Mouse (Mus musculus) embryonic fibroblast, embryonic 13.5 days (primary cell): ENCODE results near the gene Ntrk3. TPM values are rescaled to one million over a fixed set of nuclear protein-coding genes. Genes with fewer than 3 reads are reported as not detected.

ENCODE experiments used
- H3K27ac ChIP-seq: 2 replicates; pipeline ENCODE4 v1.5.1; 2012; ENCODE audit warnings: low read length, control low read depth, inconsistent platforms; ENCODE audit not compliant: insufficient read depth
- H3K4me1 ChIP-seq: 2 replicates; pipeline ENCODE4 v1.6.1; 2011; ENCODE audit warnings: low read length; ENCODE audit not compliant: control insufficient read depth, insufficient read depth
- H3K4me3 ChIP-seq: 2 replicates; pipeline ENCODE4 v1.5.1; 2011; ENCODE audit warnings: mild to moderate bottlenecking, control low read depth, low read length; ENCODE audit not compliant: insufficient read depth
- CTCF ChIP-seq: IDR thresholded peaks from 2 replicates; pipeline ENCODE4 v1.5.1; 2011; ENCODE audit warnings: mild to moderate bottlenecking, control low read depth, low read length, moderate library complexity, borderline replicate concordance; ENCODE audit not compliant: insufficient read depth
- POLR2A ChIP-seq: IDR thresholded peaks from 2 replicates; pipeline ENCODE4 v1.6.1; 2011; ENCODE audit warnings: low read depth, mild to moderate bottlenecking, control low read depth, low read length, moderate library complexity
- polyA plus RNA-seq: library from polyadenylated mRNA; stranded (reverse); fragments of >200 nt; gene quantifications from 2 replicates; pipeline ENCODE4 v1.2.4, GENCODE M21; 2011; ENCODE audit warnings: low read depth; ENCODE audit not compliant: missing spikeins, insufficient read length

Ntrk3 gene
- polyA plus RNA-seq, 1 experiment, result 6.0 TPM

DNA sequence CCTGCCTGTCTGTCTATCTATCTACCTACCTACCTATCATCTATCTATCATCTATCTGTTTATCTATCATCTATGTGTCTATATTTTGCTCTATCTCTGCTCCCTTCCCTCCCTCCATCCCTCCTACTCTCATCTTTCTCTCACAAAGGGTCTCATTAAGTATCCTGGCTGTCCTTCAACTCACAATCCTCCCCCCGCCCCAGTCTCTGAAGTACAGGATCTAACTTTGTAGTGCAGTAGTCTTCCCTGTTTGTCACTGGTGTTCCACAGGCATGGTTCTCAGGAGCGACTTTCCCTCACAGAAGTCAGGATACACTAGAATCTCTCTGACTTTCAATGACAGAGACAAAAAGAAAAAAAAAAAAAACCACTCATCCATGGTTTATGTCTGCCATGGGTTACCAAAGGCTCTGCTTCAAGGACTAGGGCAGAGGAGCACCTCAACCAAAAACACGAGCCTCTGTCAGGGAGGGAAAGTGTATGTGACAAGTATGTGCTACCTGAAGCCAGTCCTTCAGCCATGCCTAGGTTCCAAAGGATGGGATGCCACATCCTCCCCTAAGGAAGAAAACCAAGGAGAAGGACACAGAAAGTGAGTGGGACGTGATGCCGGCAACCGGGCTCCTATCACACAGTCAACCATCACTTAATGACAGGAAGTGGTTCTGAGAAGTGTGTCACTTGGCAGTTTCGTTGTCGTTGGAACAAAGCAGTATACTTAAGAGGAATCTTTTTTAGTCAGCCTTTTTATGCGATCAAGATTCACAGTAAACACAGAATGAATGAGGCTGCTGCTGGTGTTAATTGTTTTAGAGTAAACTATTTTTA is 16.6 kb downstream of the Ntrk3 start:
- TF ChIP-seq CTCF (no peak), POLR2A (no peak)
- Histone ChIP-seq H3K27ac (no peak overlapping the region), H3K4me3 (no peak overlapping the region), H3K4me1 (no peaks in the 10 kb centered on the region)

DNA sequence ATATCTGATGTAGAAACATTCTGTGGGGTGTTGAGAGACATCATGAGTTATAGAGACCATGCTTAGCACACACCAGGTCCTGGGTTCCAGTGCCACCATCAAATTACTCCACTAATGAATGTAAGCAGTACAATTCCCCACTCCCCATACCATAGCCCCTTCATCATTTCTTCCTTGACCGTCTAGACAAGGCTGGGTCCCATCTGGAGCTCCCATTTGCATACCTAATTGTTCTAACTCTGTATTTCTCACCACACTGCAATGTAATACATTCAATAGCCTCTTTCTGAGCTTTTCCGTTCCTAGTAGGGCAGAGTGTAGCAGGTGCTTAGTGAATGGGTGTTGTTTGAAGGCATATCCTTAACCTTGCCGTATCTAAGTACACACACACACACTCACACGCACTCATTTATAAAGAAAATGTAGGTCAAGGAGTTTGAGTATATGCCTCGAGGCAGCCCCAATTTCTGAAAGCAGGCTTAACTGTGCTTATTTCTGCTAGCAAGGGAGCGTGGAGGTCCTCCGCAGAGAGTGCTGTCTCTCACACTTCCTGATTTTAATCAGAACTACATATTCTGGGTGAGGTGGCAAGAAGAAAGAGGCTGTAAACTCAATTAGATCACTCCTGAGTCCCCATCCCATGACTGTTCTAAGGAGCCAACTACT is 17.9 kb downstream of the Ntrk3 start:
- Histone ChIP-seq H3K4me3 (no peak overlapping the region), H3K4me1 (no peaks in the 10 kb centered on the region), H3K27ac (no peak overlapping the region)
- no peak for TF ChIP-seq CTCF
- no peak for TF ChIP-seq POLR2A

DNA sequence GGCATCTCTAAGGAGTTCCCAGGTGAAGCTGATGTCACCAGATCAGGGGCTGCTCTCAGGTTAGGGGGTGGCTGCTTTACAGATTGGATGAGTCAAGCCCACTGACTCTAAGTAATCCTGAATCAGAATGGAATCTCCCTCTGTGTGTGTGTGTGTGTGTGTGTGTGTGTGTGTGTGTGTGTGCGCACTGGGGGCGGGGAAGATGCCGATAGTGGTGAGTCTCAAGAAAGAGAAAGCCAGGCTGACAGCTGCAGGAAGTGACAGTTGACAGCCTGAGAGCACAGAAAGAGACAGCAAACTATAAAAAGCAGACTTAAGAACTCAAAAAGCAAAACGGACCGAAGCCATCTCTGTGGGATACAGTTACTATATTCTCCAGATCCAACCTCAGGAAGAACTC is 18.7 kb downstream of the Ntrk3 start:
- no peak overlapping the region for H3K27ac ChIP-seq
- H3K4me1 ChIP-seq, result no peaks in the 10 kb centered on the region
- TF ChIP-seq CTCF, result no peak
- no peak for TF ChIP-seq POLR2A
- no peak overlapping the region for H3K4me3 ChIP-seq

DNA sequence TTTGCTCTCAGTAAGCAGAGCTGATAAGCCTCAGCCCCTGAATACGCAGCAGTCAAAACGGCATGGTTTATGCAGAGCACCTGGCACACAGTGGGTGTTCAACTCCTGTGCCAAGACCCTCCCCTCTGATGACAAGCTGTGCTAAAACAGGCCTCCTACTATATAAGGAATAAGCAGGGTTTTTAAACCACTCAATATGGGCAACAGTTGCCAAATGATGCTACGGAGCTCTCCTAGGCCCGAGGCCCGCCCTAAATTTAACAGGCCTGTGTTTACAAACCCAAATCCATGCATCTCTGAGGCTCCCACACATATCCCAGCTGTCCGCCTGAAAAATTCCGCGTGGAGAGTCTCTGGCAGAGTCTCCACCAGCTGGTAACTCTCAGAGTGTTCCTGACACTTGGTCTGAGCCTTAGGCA is 19.6 kb downstream of the Ntrk3 start:
- no peak for TF ChIP-seq CTCF
- no peak for TF ChIP-seq POLR2A
- Histone ChIP-seq H3K4me3 (no peak overlapping the region), H3K4me1 (no peaks in the 10 kb centered on the region), H3K27ac (no peak overlapping the region)

DNA sequence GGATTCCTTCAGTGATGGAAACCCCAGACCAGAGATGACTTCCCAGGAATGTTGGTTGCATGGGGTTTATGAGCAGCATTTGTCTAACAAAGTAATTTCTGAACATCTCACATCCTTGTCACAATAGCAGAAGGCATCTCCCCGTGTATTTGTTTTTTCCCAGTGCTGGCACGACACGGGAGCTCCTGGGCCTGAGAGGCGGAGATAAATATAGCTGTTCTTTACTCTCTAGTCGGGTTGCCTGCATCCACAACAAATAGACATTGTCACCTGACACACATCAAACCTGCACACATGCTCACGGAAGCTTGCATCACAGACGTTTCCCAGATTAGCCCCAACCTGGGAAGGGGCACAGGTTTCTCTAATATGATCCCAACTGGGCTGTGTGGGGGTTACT is 30.1 kb downstream of the Ntrk3 start:
- Histone ChIP-seq H3K27ac (no peak overlapping the region), H3K4me3 (no peak overlapping the region), H3K4me1 (no peaks in the 10 kb centered on the region)
- TF ChIP-seq POLR2A, result no peak
- no peak for TF ChIP-seq CTCF

DNA sequence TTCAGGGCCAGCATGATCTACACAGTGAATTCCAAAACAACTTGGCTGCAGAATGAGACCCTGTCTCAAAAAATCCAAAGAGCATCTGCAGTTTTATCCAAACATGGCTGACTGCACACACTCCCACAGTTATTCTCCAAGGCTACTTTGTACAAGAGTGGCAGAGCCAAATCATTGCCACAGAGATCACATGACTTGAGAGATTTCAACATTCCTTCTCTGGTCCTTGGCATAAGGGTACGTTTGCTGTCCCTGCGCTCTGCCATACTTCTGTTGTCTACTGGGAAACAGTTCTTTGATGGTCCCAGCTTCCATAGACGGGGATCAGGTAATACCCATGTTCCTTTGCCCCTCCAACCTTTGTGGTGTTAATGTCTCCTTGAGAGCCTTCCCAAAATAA is 30.7 kb downstream of the Ntrk3 start:
- no peak for TF ChIP-seq CTCF
- no peak for TF ChIP-seq POLR2A
- H3K4me1 ChIP-seq, result no peaks in the 10 kb centered on the region
- no peak overlapping the region for H3K27ac ChIP-seq
- H3K4me3 ChIP-seq, result no peak overlapping the region

DNA sequence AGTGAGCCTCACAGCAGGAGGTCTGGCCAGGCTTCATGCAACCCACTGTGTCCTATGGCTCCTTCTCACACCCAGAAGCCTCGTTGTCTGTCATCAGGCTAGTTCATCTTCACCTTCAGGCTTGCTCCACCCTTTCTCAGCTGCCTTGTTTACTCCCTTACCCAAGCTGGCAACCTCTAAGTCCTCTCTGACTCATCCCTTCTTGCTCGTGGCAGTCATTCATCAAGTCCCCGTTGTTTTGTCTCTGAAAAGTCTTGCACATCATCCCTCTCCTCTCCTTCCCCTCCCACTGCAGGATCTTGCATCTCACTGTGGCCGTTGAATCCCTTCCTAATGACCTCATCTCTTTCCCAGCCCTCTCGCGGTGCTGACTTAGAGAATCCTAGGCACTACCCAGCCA is 35.1 kb downstream of the Ntrk3 start:
- H3K4me3 ChIP-seq, result no peak overlapping the region
- TF ChIP-seq POLR2A (no peak), CTCF (no peak)
- H3K4me1 ChIP-seq, result no peaks in the 10 kb centered on the region
- H3K27ac ChIP-seq, result no peak overlapping the region

DNA sequence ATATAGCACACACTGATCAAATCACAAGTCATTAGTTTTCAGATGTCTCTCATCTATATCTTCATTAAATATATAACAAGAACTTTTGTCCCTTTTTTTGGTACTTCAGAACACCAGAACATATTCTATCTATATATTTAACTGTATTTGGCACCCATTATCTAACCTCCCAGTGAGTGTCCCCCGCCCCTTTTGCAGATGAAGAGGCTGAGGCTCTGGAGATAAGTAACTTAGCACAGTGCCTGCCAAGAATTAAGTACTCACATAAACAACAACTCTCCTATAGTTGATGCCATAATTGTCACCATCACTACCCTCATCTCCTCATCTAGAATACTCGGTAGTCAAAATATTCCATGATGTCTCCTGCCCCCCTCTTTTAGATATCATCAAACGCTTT is 42.6 kb downstream of the Ntrk3 start:
- Histone ChIP-seq H3K4me3 (no peak overlapping the region), H3K27ac (no peak overlapping the region), H3K4me1 (peaks cover 4% of the 10 kb centered on the region; the same call in 1 of the 2 replicates)
- TF ChIP-seq POLR2A, result no peak
- no peak for TF ChIP-seq CTCF

DNA sequence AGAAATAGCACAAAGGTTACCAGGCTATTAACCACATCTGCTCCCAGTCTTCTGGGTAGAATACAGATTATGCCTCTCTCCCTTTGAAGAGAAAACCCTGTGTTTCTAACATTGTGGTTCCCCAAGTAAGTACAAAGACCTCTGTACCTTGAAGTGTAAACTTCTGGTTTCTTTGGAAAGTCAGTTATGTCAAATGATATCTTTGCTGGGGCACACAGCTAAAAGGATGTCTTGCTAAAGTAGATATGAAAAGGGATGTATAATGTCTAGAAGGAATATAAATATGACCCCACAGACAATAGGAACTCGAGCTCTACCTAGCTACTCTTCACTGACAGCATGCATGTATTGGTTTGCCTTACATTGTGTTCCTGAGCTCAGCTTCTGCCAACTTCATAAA is 44.7 kb downstream of the Ntrk3 start:
- Histone ChIP-seq H3K4me3 (no peak overlapping the region), H3K27ac (peak overlapping the region; percentile 40; the same call in 1 of the 2 replicates), H3K4me1 (peaks cover 4% of the 10 kb centered on the region; the same call in 1 of the 2 replicates)
- TF ChIP-seq CTCF, result no peak
- no peak for TF ChIP-seq POLR2A

DNA sequence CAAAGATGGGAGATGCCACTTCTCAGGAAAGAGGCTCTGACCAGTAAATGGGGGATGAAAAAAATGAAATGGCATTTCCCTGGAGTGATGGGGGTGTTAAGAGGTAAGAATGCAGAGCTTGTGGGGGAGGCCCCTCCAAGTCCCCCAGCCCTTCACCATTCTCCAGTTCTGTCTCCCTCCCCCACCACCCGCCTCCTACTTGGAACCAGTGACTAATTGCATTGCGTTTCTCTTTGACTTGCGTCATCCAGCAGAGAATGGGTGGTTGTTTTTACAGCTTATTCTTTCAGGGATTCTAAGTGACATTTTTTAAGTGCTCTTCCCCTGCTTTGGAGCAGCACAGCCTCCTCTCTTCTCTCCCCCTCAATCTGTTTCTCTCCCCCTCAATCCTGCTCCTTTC is 46.9 kb downstream of the Ntrk3 start:
- TF ChIP-seq POLR2A (no peak), CTCF (no peak)
- peak overlapping the region; percentile 95 for H3K27ac ChIP-seq
- peaks cover 4% of the 10 kb centered on the region; the same call in 1 of the 2 replicates for H3K4me1 ChIP-seq
- H3K4me3 ChIP-seq, result no peak overlapping the region
